Mouse (Mus musculus): Measurements from ENCODE around the gene Zdhhc14.

Gene Zdhhc14

DNA sequence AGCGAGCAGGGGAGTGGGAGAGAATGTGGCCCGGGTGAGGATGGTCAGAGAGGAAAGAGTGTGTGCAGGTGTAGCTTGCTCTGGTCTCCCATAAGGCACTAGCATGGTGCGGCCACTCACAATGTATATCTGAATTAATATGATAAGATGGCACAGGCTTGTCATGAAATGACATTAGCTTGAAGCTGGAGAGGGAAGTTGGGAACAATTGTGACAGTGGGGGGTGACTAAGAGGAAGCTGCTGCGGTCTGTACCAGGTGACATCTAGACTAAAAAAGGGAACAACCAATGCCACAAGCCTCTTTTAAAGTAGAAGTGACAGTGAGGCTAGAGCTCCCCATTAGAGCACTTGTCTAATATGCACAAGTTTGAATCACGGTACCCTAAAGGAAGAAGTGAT lies 238.2 kb downstream of the Zdhhc14 start:
- DNase-seq (ENCODE audit: inconsistent ontology term): no peak

GRCm38 (mm10) chr17:5733400-5733799 lies 241.0 kb downstream of the Zdhhc14 start:
- no peak for DNase-seq (ENCODE audit: inconsistent ontology term)

DNA sequence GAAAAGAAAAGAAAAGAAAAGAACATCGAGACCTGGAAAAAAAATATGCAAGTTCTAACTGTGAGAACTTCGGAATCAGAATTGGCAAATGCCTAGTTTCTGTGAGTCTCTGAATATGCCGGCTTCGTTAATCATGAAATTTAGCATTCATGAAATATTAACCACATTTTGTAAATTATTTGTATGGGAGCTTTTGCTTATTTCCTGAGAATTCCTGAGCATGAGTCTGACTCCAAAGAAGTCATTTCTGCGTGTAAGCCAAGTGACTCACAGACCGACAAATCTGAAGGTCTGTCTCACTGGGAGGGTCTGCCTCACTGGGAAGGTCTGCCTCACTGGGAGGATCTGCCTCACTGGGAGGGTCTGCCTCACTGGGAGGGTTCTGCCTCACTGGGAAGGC lies 248.7 kb downstream of the Zdhhc14 start:
- DNase-seq (ENCODE audit: inconsistent ontology term): peak; percentile 31

GRCm38 (mm10) chr17:5744016-5744415 lies 251.7 kb downstream of the Zdhhc14 start:
- no peak for DNase-seq (ENCODE audit: inconsistent ontology term)

DNA sequence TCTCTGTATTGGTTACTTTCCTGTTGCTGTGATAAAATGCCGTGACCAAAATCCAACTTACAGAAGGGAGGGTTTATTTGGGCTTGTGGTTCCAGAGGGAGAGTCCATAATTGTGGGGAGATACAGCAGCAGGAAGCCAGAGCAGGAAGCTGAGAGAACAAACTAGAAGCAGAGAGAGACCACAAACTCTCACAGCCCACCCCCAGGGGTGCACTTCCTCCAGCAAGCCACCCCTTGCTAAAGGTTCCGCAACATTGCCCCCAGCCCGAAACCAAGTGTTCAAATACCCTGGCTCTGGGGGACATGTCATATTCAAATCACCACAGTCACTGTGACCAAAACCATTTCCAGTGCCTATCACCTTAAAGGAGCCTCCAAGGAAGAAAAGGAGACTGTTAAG lies 254.0 kb downstream of the Zdhhc14 start:
- no peak for DNase-seq (ENCODE audit: inconsistent ontology term)

GRCm38 (mm10) chr17:5747539-5748500 lies 255.5 kb downstream of the Zdhhc14 start:
- no peak for DNase-seq (ENCODE audit: inconsistent ontology term)

DNA sequence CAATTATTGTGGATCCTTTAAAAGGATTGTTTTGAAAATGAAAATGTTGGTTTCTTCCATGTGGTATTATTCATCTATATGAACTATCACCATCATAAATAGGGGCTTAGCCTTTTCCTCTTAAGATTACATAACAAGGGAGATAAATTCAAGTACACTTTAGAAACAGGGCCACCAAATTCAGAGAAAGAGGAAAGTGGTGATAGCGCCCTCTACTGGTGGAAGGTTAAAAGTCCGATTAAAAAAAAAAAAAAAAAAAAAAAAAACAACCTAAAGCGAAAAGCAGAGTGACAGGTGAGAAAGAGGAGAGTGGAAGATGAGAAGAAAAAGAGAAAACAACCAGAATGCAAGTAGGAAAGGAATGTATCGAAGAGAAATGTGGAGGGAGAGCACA lies 256.1 kb downstream of the Zdhhc14 start:
- DNase-seq (ENCODE audit: inconsistent ontology term): peak; percentile 30

DNA sequence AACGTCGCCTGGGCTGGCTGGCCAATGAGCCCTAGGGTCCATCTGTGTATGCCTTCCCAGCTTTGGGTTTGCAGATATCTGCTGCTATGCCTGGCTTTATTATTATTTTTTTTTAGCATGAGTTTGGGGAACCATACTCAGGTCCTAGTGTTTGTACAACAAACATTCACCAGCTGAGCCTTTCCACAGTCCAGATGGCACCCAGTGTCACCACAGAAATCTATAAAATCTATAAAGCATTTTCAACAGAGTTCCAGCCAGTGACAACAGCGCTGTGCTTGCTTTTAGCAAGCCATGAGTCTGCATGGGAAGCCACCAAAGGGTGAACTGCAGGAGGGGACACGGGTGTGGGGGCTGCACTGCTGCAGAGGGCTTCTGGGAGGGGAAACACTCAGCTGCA lies 257.9 kb downstream of the Zdhhc14 start:
- DNase-seq (ENCODE audit: inconsistent ontology term): no peak

DNA sequence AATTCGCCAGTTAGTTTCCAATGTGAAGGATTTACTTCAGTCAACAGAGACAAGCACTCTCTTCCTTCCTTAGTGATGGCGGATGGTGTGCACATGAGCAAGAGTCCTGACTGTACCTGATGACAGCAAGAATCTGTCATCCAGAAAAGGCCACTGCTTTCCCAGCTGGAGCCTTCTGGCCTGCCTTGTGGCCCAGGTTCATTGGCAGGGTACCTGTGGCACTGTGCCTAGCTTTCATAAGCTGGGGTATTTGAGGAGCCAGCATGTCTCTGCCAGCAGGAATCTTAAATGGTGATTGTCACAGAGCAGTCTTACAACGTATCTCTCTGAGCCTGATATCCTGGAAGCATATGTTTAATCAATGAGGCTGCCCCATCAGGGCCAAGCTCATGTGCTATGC lies 258.7 kb downstream of the Zdhhc14 start:
- DNase-seq (ENCODE audit: inconsistent ontology term): no peak

- no peak for DNase-seq (ENCODE audit: inconsistent ontology term)
Measured at GRCm38 (mm10) chr17:5752322-5752715, 260.0 kb downstream of the Zdhhc14 start.

- DNase-seq (ENCODE audit: inconsistent ontology term): peak; percentile 65
Measured at GRCm38 (mm10) chr17:5752716-5753585, 260.6 kb downstream of the Zdhhc14 start.

DNA sequence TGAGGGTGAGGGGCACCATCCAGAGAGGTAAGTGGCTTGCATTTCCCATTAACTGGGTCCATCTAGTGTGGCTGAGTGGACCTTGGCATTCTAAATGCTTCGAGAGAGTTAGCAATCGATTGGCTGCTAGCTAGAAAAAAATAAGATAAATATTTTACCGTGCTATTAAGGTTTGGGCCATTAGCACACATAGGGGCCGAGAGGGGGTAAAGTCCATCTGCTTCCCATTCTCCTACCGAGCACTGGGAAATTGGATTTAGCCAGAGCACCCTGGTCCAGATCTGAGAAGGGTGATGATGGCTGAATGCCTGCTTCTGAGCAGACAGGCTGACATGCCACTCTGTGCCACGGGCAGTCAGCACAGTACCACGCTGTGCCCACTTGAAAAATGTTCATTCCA lies 263.1 kb downstream of the Zdhhc14 start:
- no peak for DNase-seq (ENCODE audit: inconsistent ontology term)

DNA sequence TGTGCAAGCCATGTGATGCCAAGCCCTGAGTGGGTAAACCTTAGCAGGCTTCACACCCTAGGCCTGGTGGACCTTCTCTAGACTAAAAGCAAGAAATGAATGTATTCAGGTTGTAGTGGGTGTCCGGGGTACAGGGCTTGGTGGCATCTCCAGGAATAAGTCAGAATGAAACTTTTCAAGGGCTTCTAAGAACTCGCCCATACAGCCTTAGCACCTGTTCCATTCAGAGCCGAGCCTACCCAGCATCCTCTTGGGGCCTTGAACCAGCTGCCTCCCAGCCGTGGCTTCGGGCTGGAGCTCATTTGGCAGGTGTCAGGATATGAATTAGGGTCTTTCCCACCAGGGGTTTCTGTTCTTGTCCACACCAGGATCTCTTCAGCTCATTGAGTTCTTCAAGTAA lies 263.7 kb downstream of the Zdhhc14 start:
- DNase-seq (ENCODE audit: inconsistent ontology term): no peak

DNA sequence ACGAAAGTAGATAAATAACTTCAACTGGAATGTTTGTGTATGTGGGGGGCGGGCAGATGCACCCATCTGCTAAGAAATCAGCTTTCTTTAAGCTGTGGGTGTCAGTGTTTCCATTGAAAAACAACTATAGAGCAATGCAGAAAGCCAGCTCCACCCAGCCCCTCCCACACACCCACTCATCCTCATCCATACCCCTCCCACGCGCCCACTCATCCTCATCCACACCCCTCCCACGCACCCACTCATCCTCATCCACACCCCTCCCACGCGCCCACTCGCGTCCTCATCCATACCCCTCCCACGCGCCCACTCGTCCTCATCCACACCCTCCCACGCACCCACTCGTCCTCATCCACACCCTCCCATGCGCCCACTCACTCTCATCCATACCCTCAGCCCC lies 264.5 kb downstream of the Zdhhc14 start:
- no peak for DNase-seq (ENCODE audit: inconsistent ontology term)

DNA sequence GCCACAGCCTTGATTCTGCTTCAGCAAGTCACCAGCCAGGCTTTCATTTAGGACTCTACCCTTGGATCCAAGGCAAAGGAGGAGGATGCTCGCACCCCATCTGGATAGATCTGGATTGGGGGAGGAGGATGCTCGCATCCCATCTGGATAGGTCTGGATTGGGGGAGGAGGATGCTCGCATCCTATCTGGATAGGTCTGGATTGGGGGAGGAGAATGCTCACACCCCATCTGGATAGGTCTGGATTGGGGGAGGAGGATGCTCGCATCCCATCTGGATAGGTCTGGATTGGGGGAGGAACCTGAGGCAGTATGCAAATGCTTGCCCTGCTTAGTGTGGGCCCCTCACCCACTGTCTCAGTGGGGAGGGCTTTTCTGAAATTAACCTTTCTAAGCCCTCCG lies 271.4 kb downstream of the Zdhhc14 start:
- no peak for DNase-seq (ENCODE audit: inconsistent ontology term)

GRCm38 (mm10) chr17:5764270-5764669 lies 271.9 kb downstream of the Zdhhc14 start:
- DNase-seq (ENCODE audit: inconsistent ontology term): no peak

DNA sequence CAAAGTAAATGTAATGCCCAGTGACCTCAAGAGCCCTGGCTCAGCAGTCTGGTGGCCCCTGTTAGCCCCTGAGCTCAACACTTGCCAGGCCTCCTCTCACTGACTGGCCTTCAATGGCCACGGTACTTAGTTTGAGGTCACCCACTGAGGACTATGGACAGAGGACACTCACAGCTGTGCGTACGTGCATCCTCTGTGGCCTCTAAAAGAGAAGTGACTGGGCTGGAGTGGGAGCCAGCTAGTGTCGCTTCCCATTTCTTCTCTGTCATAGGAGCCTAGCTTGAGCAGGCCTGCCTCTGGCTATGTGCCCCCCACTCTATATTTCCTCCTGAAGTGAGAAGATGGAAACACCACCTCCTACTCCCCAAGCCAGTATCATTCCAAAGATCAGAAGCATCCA lies 273.4 kb downstream of the Zdhhc14 start:
- DNase-seq (ENCODE audit: inconsistent ontology term): no peak

DNA sequence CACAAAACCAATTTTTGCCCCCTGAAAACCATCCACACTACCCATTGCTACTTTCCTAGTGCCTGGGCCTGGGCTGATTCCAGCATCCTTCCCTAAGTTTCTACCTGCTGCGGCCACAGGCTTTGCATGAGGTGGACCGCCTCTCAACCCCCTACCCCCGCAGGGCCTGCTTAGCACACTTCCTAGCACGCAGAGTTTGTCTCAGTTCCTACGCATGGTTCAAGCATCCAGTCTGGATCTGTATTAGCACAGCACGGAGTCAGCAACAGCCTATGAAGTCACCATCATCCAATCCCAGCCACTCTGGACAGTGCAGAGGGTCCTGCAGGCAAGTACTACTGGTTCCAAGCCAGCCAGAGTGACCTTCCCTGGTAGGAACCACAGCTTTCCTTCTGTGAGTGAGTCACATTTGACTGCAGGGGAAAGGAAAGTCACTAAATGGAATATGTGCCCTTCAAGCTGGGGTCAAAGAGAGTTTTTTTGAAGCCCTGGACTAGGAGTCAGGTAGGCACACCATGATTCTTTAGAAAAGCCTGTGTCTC lies 275.9 kb downstream of the Zdhhc14 start:
- no peak for DNase-seq (ENCODE audit: inconsistent ontology term)

- no peak for DNase-seq (ENCODE audit: inconsistent ontology term)
Measured at GRCm38 (mm10) chr17:5768810-5769520, 276.6 kb downstream of the Zdhhc14 start.

GRCm38 (mm10) chr17:5769776-5770175 lies 277.4 kb downstream of the Zdhhc14 start:
- DNase-seq (ENCODE audit: inconsistent ontology term): peak; percentile 27
